Mouse (Mus musculus) hindbrain, embryonic 15.5 days (tissue): Measurements from ENCODE around the gene Prpf18. TPM values are rescaled to one million over a fixed set of nuclear protein-coding genes. Genes with fewer than 3 reads are reported as not detected.

Experiments
- ATAC-seq: fragments of 200-750 bp; cut with Nextera tagmentation; 2 replicates; pipeline ENCODE4 v1.8.0; 2017; ENCODE audit warnings: low read depth, moderate number of reproducible peaks, moderate TSS enrichment; ENCODE audit not compliant: low FRiP score
- H3K27ac ChIP-seq: fragments of 300-500 bp; sonication (generic); replicated peaks from 2 replicates; pipeline ENCODE4 v1.5.1; 2015; ENCODE audit warnings: mild to moderate bottlenecking, inconsistent platforms
- H3K27me3 ChIP-seq: fragments of 300-500 bp; sonication (generic); 2 replicates; pipeline ENCODE4 v1.6.1; 2015; ENCODE audit warnings: control low read depth, inconsistent platforms
- H3K36me3 ChIP-seq: fragments of 300-500 bp; sonication (generic); 2 replicates; pipeline ENCODE4 v1.6.1; 2015; ENCODE audit warnings: control low read depth, inconsistent platforms
- H3K4me1 ChIP-seq: fragments of 300-500 bp; sonication (generic); replicated peaks from 2 replicates; pipeline ENCODE4 v1.6.1; 2015; ENCODE audit warnings: control low read depth, inconsistent platforms
- H3K4me2 ChIP-seq: fragments of 300-500 bp; sonication (generic); 2 replicates; pipeline ENCODE4 v1.6.1; 2015; ENCODE audit warnings: moderate library complexity, mild to moderate bottlenecking, inconsistent platforms
- H3K4me3 ChIP-seq: fragments of 300-500 bp; sonication (generic); 2 replicates; pipeline ENCODE4 v1.5.1; 2015; ENCODE audit warnings: mild to moderate bottlenecking, inconsistent platforms
- H3K9ac ChIP-seq: fragments of 300-500 bp; sonication (generic); 2 replicates; pipeline ENCODE4 v1.6.1; 2015; ENCODE audit warnings: inconsistent platforms
- H3K9me3 ChIP-seq: fragments of 300-500 bp; sonication (generic); 2 replicates; pipeline ENCODE4 v1.6.1; 2016; ENCODE audit warnings: control low read depth, inconsistent platforms
- WGBS: fragments of 180-500 bp; shearing (Covaris S2); methylation state at CpG from one replicate; pipeline ENCODE4 v1.1.7; 2015; 5-methylcytosine and 5-hydroxymethylcytosine counted together
- polyA plus RNA-seq: library from polyadenylated mRNA; unstranded; fragments of >200 nt; fragmentation: Nextera tagmentation; extraction: Ambion mirVana; gene quantifications from 2 replicates; pipeline ENCODE4 v1.2.1, GENCODE M21; 2015

The Prpf18 gene
- 39.8 and 41.4 TPM in 2 replicates for polyA plus RNA-seq

GRCm38 (mm10) chr2:4651500-4652285, at the start of gene Prpf18:
Gene Prpf18 (minus strand): TSS chr2:4652113.
- Histone ChIP-seq H3K4me2 (peak within 1 kb of the TSS; percentile 57), H3K4me3 (peak within 1 kb of the TSS; percentile 80), H3K27ac (peak within 1 kb of the TSS; percentile 81), H3K9me3 (no peaks in the 10 kb centered on the region), H3K4me1 (peaks cover 24% of the 10 kb centered on the region), H3K36me3 (peaks cover 10% of the 10 kb centered on the region), H3K27me3 (no peaks in the 10 kb centered on the region), H3K9ac (peak within 1 kb of the TSS; percentile 78)
- 1% methylated on average over 40 of the region's 40 CpGs for WGBS
- peak; percentile 91 for ATAC-seq

DNA sequence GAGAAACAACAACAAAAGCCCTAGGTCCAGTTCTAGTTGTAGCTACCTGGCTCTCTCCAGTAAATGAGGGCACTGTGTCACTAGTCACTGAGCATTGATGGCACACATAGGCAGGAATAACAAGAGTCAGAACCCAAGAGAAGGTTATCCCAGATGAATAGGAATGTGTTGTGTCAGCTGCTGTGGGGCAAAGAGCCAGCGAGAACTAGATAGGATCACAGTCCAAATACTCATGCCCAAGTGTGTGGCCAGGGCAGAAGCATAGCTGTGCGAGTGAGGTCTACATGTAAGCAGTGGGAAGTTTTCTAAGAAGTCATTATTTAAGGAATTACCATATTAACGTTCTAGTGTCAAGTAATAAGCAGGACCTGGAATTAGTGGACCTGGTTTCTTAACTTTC, 28.0 kb upstream of the Prpf18 start:
- whole genome bisulfite sequencing = 81% methylated on average over 3 of the region's 3 CpGs

GRCm38 (mm10) chr2:4671636-4672035, 19.7 kb upstream of the Prpf18 start:
- Histone ChIP-seq H3K4me2 (no peak overlapping the region), H3K9ac (no peak overlapping the region), H3K4me3 (no peak overlapping the region), H3K9me3 (no peaks in the 10 kb centered on the region), H3K4me1 (no peaks in the 10 kb centered on the region), H3K36me3 (no peaks in the 10 kb centered on the region), H3K27me3 (no peaks in the 10 kb centered on the region), H3K27ac (no peak overlapping the region)
- ATAC-seq = no peak
- WGBS = 86% methylated on average over 8 of the region's 8 CpGs

More for the DNA sequence above, 28.0 kb upstream of the Prpf18 start:
- no peak overlapping the region for H3K4me2 ChIP-seq
- no peaks in the 10 kb centered on the region for H3K27me3 ChIP-seq
- no peaks in the 10 kb centered on the region for H3K4me1 ChIP-seq
- no peaks in the 10 kb centered on the region for H3K9me3 ChIP-seq
- H3K27ac ChIP-seq = no peak overlapping the region
- no peak overlapping the region for H3K4me3 ChIP-seq
- H3K9ac ChIP-seq = no peak overlapping the region
- no peaks in the 10 kb centered on the region for H3K36me3 ChIP-seq
- ATAC-seq = no peak

DNA sequence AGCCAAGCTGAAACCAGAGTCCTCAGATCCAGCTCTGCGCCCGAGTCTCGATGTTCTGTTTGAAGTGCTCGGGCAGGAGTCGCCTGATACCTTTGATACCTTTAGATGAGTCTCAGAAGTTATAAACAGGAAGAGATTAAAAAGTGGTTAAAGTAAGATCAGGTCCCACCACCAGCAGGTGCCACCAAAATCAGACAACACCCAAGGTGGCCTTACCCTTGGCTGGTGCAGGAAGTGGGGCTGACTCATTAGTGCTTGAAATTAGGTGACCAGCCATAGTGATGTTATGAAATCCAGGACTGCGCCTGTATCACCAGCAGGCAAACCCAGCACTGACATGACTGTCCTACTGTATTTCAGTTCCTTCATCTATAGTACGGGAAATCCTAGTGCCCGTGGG, 17.8 kb upstream of the Prpf18 start:
- H3K27me3 ChIP-seq = no peaks in the 10 kb centered on the region
- no peaks in the 10 kb centered on the region for H3K4me1 ChIP-seq
- H3K9me3 ChIP-seq = no peaks in the 10 kb centered on the region
- no peak overlapping the region for H3K4me2 ChIP-seq
- no peak overlapping the region for H3K27ac ChIP-seq
- ATAC-seq = no peak
- WGBS = 96% methylated on average over 8 of the region's 8 CpGs
- no peak overlapping the region for H3K9ac ChIP-seq
- no peaks in the 10 kb centered on the region for H3K36me3 ChIP-seq
- H3K4me3 ChIP-seq = no peak overlapping the region

DNA sequence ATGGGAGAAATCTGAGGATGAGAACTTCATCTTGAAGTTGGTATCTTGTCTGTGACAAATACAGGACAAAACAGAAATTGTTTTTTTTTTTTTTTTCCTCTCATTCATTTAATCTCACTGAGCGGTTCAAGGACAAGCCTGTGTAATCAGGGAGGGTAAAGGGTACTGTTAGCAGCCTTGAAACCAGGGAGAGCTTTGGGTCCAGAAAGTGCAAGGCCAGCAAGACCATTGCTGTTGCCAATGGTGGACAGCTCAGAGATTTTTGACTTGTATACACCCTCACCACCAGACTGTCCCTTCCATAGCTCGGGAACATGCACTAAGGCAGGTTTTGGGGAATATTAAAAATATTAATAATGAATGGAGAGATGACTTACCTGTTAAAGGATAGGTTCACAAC, 16.7 kb upstream of the Prpf18 start:
- Histone ChIP-seq H3K36me3 (no peaks in the 10 kb centered on the region), H3K4me1 (no peaks in the 10 kb centered on the region), H3K27ac (no peak overlapping the region), H3K4me3 (no peak overlapping the region), H3K4me2 (no peak overlapping the region), H3K9me3 (no peaks in the 10 kb centered on the region), H3K27me3 (no peaks in the 10 kb centered on the region), H3K9ac (no peak overlapping the region)
- ATAC-seq = no peak
- WGBS = 85% methylated on average over 2 of the region's 2 CpGs

GRCm38 (mm10) chr2:4660677-4661076, 8.8 kb upstream of the Prpf18 start:
- no peaks in the 10 kb centered on the region for H3K27me3 ChIP-seq
- H3K9me3 ChIP-seq = no peaks in the 10 kb centered on the region
- no peak overlapping the region for H3K9ac ChIP-seq
- no peak for ATAC-seq
- H3K27ac ChIP-seq = no peak overlapping the region
- H3K4me2 ChIP-seq = no peak overlapping the region
- no peaks in the 10 kb centered on the region for H3K4me1 ChIP-seq
- no peaks in the 10 kb centered on the region for H3K36me3 ChIP-seq
- no peak overlapping the region for H3K4me3 ChIP-seq
- 89% methylated on average over 2 of the region's 2 CpGs for WGBS

DNA sequence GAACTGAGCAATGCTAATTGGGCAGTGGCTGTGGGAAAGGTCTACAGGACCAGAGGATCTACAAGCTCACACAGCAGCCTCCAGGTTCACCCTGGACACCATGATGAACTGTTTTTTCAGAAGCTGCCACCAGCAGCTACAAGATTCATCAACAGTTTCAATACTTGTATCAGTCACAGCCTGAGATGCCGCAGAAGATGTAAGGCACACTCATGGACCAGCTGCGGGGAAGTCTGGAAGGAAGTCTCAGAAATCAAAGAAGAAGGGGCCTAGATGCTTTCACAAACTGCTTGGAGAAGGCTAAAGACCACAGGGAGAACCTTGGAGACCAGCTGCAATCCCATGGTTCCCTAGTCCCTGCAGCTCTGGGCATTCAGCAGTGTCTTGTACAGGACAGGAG, 2.3 kb downstream of the Prpf18 start:
- Histone ChIP-seq H3K4me1 (peaks cover 24% of the 10 kb centered on the region), H3K27ac (no peak overlapping the region), H3K9me3 (no peaks in the 10 kb centered on the region), H3K27me3 (no peaks in the 10 kb centered on the region), H3K36me3 (peaks cover 20% of the 10 kb centered on the region), H3K4me2 (no peak overlapping the region), H3K9ac (no peak overlapping the region), H3K4me3 (no peak overlapping the region)
- WGBS = 92% methylated on average over 2 of the region's 2 CpGs
- no peak for ATAC-seq

DNA sequence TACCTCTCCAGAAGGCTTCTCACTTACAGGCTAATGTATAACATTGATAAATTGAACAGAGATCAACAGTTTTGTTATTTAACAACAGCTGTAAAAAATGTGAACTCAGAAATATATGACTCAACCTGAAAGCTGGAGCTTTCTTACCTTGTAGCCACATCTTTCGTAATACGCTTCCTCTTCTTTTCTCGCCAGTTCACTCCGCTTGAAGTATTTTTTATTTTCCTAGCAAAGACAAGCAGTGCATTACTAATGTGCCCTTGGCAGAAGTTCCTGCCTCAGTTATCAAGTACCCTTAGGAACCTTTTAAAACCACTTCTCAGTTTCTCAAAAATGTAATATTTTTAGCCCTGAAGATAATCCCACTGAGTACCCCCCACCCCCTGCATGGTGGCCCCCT, 3.8 kb downstream of the Prpf18 start:
- H3K4me2 ChIP-seq = no peak overlapping the region

DNA sequence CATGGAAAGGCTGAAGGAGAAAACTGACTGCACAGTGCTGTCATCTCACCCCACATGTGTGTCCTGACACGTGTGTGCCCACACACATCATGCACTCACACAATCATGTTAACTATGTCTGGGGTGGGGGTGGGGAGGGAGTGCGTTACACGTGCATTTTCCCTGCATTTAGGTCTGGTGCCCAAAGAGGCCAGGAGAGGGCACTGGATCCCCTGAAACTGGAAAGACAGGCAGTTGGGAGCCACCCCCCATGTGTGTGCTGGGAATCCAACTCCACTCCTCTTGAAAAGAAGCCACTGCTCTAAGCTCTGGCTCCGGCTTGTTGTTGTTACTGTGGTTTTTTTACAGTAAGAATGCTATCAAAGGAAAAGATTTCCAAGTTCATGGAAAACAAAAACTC, 6.8 kb downstream of the Prpf18 start:
- no peak for ATAC-seq
- H3K27ac ChIP-seq = no peak overlapping the region
- H3K4me1 ChIP-seq = peaks cover 10% of the 10 kb centered on the region
- peaks cover 46% of the 10 kb centered on the region for H3K36me3 ChIP-seq
- WGBS = 84% methylated on average over 4 of the region's 4 CpGs
- H3K4me3 ChIP-seq = no peak overlapping the region
- H3K9ac ChIP-seq = no peak overlapping the region
- H3K4me2 ChIP-seq = no peak overlapping the region
- no peaks in the 10 kb centered on the region for H3K9me3 ChIP-seq
- H3K27me3 ChIP-seq = no peaks in the 10 kb centered on the region

More for the DNA sequence above, 3.8 kb downstream of the Prpf18 start:
- Histone ChIP-seq H3K27ac (no peak overlapping the region), H3K27me3 (no peaks in the 10 kb centered on the region), H3K9ac (no peak overlapping the region), H3K9me3 (no peaks in the 10 kb centered on the region), H3K36me3 (peaks cover 29% of the 10 kb centered on the region), H3K4me3 (no peak overlapping the region), H3K4me1 (peaks cover 24% of the 10 kb centered on the region)
- no peak for ATAC-seq
- WGBS = 73% methylated on average over 4 of the region's 4 CpGs

- no peak overlapping the region for H3K9ac ChIP-seq
- WGBS = 93% methylated on average over 3 of the region's 3 CpGs
- no peak overlapping the region for H3K4me2 ChIP-seq
- no peaks in the 10 kb centered on the region for H3K4me1 ChIP-seq
- no peak overlapping the region for H3K4me3 ChIP-seq
- H3K36me3 ChIP-seq = peaks cover 71% of the 10 kb centered on the region
- no peak overlapping the region for H3K27ac ChIP-seq
- H3K9me3 ChIP-seq = no peaks in the 10 kb centered on the region
- H3K27me3 ChIP-seq = no peaks in the 10 kb centered on the region
- ATAC-seq = no peak
Measured at GRCm38 (mm10) chr2:4638189-4638588, 13.7 kb downstream of the Prpf18 start.

GRCm38 (mm10) chr2:4636656-4637055, 15.3 kb downstream of the Prpf18 start:
- no peak overlapping the region for H3K27ac ChIP-seq
- H3K4me1 ChIP-seq = no peaks in the 10 kb centered on the region
- ATAC-seq = no peak
- H3K9ac ChIP-seq = no peak overlapping the region
- 85% methylated on average over 7 of the region's 7 CpGs for WGBS
- no peak overlapping the region for H3K4me2 ChIP-seq
- H3K4me3 ChIP-seq = no peak overlapping the region
- peaks cover 69% of the 10 kb centered on the region for H3K36me3 ChIP-seq
- H3K9me3 ChIP-seq = no peaks in the 10 kb centered on the region
- H3K27me3 ChIP-seq = no peaks in the 10 kb centered on the region

DNA sequence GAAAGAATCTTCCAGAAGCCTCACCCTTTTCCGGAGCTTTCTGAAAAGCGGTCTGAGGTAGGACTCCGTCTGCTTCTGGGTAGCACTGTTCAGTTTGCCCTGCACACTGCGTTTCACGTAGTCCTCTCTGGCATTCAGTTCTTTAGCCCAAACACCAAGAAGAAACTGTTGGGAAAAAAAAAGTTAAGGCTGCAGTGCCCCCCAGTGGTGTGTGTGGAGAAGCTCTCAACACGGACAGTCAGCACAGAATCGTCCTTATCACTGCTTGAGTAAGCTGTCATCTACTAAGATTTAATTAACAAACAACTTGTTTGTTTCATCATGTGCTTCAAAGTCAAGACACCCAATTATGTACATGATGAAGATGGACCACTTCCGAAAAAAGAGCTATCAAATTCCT, 16.1 kb downstream of the Prpf18 start:
- no peaks in the 10 kb centered on the region for H3K9me3 ChIP-seq
- no peak overlapping the region for H3K9ac ChIP-seq
- no peaks in the 10 kb centered on the region for H3K4me1 ChIP-seq
- 85% methylated on average over 8 of the region's 8 CpGs for WGBS
- no peak overlapping the region for H3K27ac ChIP-seq
- H3K4me3 ChIP-seq = no peak overlapping the region
- no peak for ATAC-seq
- H3K4me2 ChIP-seq = no peak overlapping the region
- peaks cover 68% of the 10 kb centered on the region for H3K36me3 ChIP-seq
- no peaks in the 10 kb centered on the region for H3K27me3 ChIP-seq
